Mouse (Mus musculus): ENCODE results near the gene Soat2. TPM values are rescaled to one million over a fixed set of nuclear protein-coding genes. Genes with fewer than 3 reads are reported as not detected.
"Not testable (repeated sequence)": the region's sequence is repeated elsewhere in the genome, so short reads cannot be mapped to it uniquely, and the experiment has no call there.

Soat2 gene
- polyA plus RNA-seq, 1 experiment from 2014 or later, result 0.09 TPM

GRCm38 (mm10) chr15:102142914-102143912 lies 7.1 kb upstream of the Soat2 start:
- Histone ChIP-seq H3K4me3 (no peak overlapping the region), H3K9me3 (replicated peaks) (no peaks in the 10 kb centered on the region), H3K36me3 (no peaks in the 10 kb centered on the region), H3K4me1 (peaks cover 7% of the 10 kb centered on the region), H3K27me3 (peaks cover 42% of the 10 kb centered on the region), H3K9ac (no peak overlapping the region), H3K4me2 (replicated peaks) (no peak overlapping the region), H3K27ac (no peak overlapping the region)
- WGBS, result 57% methylated on average over 23 of the region's 23 CpGs
- ATAC-seq (ENCODE audit: low FRiP score), result no peak

DNA sequence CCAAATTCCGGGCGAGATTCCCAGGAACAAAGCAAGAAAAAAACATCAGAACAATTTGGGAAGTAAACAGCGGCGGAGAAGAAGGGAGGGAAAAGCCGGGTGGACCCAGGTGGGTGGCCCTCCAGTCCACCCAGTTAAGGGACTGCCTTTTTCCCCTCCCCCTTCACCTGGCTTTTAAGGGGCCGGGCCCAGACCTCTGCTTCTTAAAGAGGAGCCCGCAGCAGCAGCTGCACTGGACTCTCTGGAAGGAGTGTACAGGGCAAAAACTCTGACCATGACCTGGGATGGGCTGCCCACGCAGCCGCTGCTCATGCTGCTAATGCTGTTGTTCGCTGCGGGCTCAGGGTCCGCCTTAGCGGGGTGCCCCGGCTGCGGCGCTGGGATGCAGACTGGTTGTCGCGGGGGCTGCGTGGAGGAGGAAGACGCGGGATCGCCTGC lies 6.0 kb upstream of the Soat2 start, which contains the start of gene Igfbp6:
Gene Igfbp6 (plus strand): TSS at position 89 of the 438 bp plus-strand sequence.
- 5% methylated on average over 22 of the region's 22 CpGs for WGBS
- Histone ChIP-seq H3K9me3 (replicated peaks) (no peaks in the 10 kb centered on the region), H3K36me3 (no peaks in the 10 kb centered on the region), H3K9ac (0 out of 2 replicates have a peak within 1 kb of the TSS, but pooled peaks have one; percentile 23), H3K4me3 (peak within 1 kb of the TSS; percentile 21), H3K27me3 (peaks cover 42% of the 10 kb centered on the region), H3K4me1 (peaks cover 7% of the 10 kb centered on the region), H3K27ac (no peak within 1 kb of the TSS), H3K4me2 (replicated peaks) (peak within 1 kb of the TSS; percentile 42)
- ATAC-seq (ENCODE audit: low FRiP score), result no peak

DNA sequence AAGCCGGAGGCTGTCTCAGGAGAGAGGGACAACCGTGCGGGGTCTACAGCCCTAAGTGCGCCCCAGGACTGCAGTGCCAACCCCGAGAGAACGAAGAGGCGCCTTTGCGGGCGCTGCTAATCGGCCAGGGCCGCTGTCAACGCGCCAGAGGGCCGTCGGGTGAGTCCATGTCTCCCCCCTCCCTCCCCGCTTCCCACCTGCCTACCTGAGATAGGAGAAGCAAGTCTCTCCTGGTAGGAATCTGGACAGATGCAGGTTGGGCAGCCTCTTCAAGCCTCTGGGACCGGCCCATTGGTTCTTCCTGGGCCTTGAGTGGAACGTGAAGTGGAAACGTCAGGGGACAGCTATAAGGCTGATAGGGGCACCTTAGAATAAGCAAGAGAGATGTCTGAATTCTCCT lies 5.6 kb upstream of the Soat2 start:
- 14% methylated on average over 19 of the region's 19 CpGs for WGBS
- ATAC-seq (ENCODE audit: low FRiP score), result no peak
- peaks cover 42% of the 10 kb centered on the region for H3K27me3 ChIP-seq

DNA sequence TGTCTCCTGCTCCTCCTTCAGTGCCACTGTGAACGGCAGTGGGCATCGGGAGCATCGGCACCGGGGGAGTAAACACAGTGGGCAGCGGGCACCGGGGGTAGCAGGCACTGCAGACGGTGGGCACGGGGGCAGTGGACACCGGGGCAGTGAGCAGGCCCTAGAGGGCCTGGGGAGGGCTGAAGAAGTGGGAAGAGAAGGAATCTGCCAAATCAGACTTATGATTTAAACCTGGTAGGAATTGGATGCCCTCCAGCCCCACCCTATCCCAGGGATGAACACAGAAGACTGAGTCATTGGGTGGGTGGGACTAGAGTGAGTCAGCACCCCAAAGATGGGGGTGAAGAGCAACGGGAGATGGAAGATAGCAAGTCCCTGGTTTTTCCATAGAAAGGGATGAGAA lies 5.0 kb upstream of the Soat2 start:
- ATAC-seq (ENCODE audit: low FRiP score), result no peak
- whole genome bisulfite sequencing, result 91% methylated on average over 10 of the region's 10 CpGs

More for the DNA sequence above, 5.6 kb upstream of the Soat2 start:
- H3K36me3 ChIP-seq, result no peaks in the 10 kb centered on the region
- 0 out of 2 replicates have a peak overlapping the region, but pooled peaks have one; percentile 23 for H3K9ac ChIP-seq
- H3K4me1 ChIP-seq, result peaks cover 7% of the 10 kb centered on the region
- no peaks in the 10 kb centered on the region for H3K9me3 ChIP-seq (replicated peaks)
- H3K4me3 ChIP-seq, result peak overlapping the region; percentile 21
- no peak overlapping the region for H3K27ac ChIP-seq
- peak overlapping the region; percentile 42 for H3K4me2 ChIP-seq (replicated peaks)

DNA sequence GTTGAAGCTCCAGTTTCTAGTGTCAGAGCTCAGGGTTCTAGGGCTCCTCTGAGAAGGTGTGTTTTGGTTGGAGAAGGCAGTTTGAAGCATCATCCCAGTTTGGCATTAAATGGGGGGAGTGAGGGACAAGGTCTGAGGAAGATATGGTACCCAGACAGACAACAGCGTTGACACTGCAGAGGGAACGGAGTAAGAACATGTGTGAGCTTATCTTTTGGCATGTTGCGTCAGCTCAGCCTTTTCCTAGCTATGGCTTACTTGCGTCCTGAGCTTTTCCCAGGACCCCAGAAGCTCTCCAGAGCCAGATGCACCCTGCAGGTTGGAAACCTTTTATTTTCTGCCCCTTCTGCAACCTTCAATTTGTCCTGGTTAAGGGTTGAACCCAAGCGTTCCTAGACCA lies 4.2 kb upstream of the Soat2 start:
- Histone ChIP-seq H3K9me3 (replicated peaks) (no peaks in the 10 kb centered on the region), H3K4me1 (peaks cover 11% of the 10 kb centered on the region), H3K27me3 (peaks cover 42% of the 10 kb centered on the region), H3K36me3 (no peaks in the 10 kb centered on the region), H3K27ac (no peak overlapping the region), H3K4me2 (replicated peaks) (no peak overlapping the region), H3K4me3 (no peak overlapping the region), H3K9ac (no peak overlapping the region)
- WGBS, result 87% methylated on average over 5 of the region's 5 CpGs
- no peak for ATAC-seq (ENCODE audit: low FRiP score)

More for the DNA sequence above, 5.0 kb upstream of the Soat2 start:
- Histone ChIP-seq H3K4me3 (no peak overlapping the region), H3K4me1 (peaks cover 7% of the 10 kb centered on the region), H3K4me2 (replicated peaks) (no peak overlapping the region), H3K9me3 (replicated peaks) (no peaks in the 10 kb centered on the region), H3K27ac (no peak overlapping the region), H3K36me3 (no peaks in the 10 kb centered on the region), H3K27me3 (peaks cover 42% of the 10 kb centered on the region), H3K9ac (no peak overlapping the region)

DNA sequence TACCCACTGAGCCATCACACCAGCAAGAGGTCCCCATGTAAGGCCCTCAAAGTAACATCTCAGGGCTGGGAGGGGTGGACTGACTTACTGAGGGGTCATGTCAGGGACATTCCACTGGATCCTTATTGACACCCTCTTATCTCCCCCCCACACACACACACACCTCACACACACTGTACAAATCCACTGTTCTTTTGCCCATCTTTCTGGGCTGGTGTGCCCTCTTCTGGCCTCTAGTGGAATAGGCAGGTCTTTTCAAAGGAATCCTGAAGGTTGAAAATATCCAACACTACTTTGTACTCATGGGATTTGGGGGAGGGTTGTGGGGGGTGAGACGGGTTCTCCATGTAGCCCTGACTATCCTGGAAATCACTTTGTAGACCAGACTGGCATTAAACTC lies 3.4 kb upstream of the Soat2 start:
- H3K4me3 ChIP-seq, result no peak overlapping the region
- ATAC-seq (ENCODE audit: low FRiP score), result no peak
- no peak overlapping the region for H3K9ac ChIP-seq
- H3K27me3 ChIP-seq, result peaks cover 42% of the 10 kb centered on the region
- H3K27ac ChIP-seq, result no peak overlapping the region
- no peak overlapping the region for H3K4me2 ChIP-seq (replicated peaks)
- H3K4me1 ChIP-seq, result peaks cover 11% of the 10 kb centered on the region
- H3K36me3 ChIP-seq, result no peaks in the 10 kb centered on the region
- 14% methylated on average over 1 of the region's 1 CpGs for WGBS
- H3K9me3 ChIP-seq (replicated peaks), result no peaks in the 10 kb centered on the region

DNA sequence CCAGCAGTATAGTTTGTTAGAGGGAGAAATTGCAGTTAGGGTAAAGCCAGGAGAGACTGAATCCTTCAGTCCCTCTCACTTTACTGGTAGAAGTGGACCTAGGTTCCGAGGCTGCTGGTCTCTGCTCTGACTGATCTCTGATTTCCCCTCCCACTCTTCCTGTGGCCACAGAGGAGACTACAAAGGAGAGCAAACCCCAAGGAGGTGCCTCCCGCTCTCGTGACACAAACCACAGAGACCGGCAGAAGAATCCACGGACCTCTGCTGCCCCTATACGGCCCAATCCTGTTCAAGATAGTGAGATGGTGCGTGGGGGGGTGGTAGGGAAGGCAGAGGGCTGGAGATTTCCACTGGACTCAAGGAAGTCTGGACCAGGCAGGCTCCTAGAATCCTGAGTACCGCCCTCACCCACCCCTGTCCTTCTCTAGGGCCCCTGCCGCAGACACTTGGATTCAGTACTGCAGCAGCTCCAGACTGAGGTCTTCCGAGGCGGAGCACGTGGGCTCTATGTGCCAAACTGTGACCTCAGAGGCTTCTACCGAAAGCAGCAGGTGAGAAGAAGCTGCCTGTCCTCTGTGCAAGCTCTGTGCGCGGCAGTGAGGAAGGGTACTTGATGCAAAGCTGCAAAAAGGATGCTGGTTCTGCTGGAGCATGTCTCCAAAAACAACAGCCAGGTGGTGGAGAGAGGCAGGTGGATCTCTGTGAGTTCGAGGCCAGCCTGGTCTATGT lies 2.5 kb upstream of the Soat2 start:
- Histone ChIP-seq H3K9ac (0 out of 2 replicates have a peak overlapping the region, but pooled peaks have one; percentile 32), H3K4me2 (replicated peaks) (no peak overlapping the region), H3K27me3 (peaks cover 32% of the 10 kb centered on the region), H3K4me1 (peaks cover 11% of the 10 kb centered on the region), H3K9me3 (replicated peaks) (no peaks in the 10 kb centered on the region), H3K36me3 (no peaks in the 10 kb centered on the region), H3K4me3 (no peak overlapping the region), H3K27ac (no peak overlapping the region)
- 73% methylated on average over 16 of the region's 16 CpGs for WGBS
- no peak for ATAC-seq (ENCODE audit: low FRiP score)

- Histone ChIP-seq H3K4me3 (no peak overlapping the region), H3K27ac (no peak overlapping the region), H3K36me3 (no peaks in the 10 kb centered on the region), H3K9ac (no peak overlapping the region), H3K27me3 (peaks cover 17% of the 10 kb centered on the region), H3K4me2 (replicated peaks) (no peak overlapping the region), H3K4me1 (peaks cover 7% of the 10 kb centered on the region), H3K9me3 (replicated peaks) (no peaks in the 10 kb centered on the region)
- ATAC-seq (ENCODE audit: low FRiP score), result no peak
- 81% methylated on average over 4 of the region's 4 CpGs for WGBS
Measured at GRCm38 (mm10) chr15:102149561-102149960, 765 bp upstream of the Soat2 start.

- Histone ChIP-seq H3K4me3 (no peak overlapping the region), H3K27ac (no peak overlapping the region), H3K27me3 (no peaks in the 10 kb centered on the region), H3K9ac (no peak overlapping the region), H3K9me3 (replicated peaks) (no peaks in the 10 kb centered on the region), H3K36me3 (no peaks in the 10 kb centered on the region), H3K4me2 (replicated peaks) (no peak overlapping the region), H3K4me1 (peaks cover 10% of the 10 kb centered on the region)
- ATAC-seq (ENCODE audit: low FRiP score), result no peak
- WGBS, result 25% methylated on average over 4 of the region's 4 CpGs
Measured at GRCm38 (mm10) chr15:102152646-102153045, 2.3 kb downstream of the Soat2 start.

DNA sequence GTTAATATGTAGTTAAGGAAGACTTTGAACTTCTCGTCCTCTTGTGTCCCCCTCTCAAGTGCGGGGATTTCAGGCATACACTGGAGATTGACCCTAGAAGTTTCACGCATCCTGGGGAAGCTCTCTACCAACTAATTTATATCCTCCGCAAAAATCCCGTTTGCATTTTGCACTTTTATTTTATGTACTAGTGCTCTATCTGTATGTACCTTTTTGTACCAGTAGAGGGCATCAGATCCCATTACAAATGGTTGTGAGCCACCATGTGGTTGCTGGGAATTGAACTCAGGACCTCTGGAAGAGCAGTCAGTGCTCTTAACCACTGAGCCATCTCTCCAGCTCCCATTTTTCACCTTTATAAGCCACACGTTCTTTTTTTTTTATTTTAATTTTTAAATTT lies 4.7 kb downstream of the Soat2 start:
- not testable (repeated sequence) for H3K27ac ChIP-seq; H3K9ac ChIP-seq; H3K27me3 ChIP-seq; H3K36me3 ChIP-seq; H3K9me3 ChIP-seq (replicated peaks); H3K4me1 ChIP-seq; ATAC-seq (ENCODE audit: low FRiP score); H3K4me2 ChIP-seq (replicated peaks); H3K4me3 ChIP-seq
- 89% methylated on average over 6 of the region's 6 CpGs for WGBS

GRCm38 (mm10) chr15:102156836-102157235 lies 6.5 kb downstream of the Soat2 start:
- no peak overlapping the region for H3K27ac ChIP-seq

GRCm38 (mm10) chr15:102160415-102161060 lies 10.2 kb downstream of the Soat2 start:
- Histone ChIP-seq H3K4me2 (replicated peaks) (no peak overlapping the region), H3K27ac (no peak overlapping the region)
- 59% methylated on average over 27 of the region's 27 CpGs for WGBS

More at GRCm38 (mm10) chr15:102156836-102157235, 6.5 kb downstream of the Soat2 start:
- ATAC-seq (ENCODE audit: low FRiP score), result no peak
- Histone ChIP-seq H3K36me3 (no peaks in the 10 kb centered on the region), H3K4me1 (peaks cover 5% of the 10 kb centered on the region; the same call in 1 of the 2 replicates), H3K9ac (no peak overlapping the region), H3K27me3 (no peaks in the 10 kb centered on the region), H3K4me2 (replicated peaks) (0 out of 2 replicates have a peak overlapping the region, but pooled peaks have one; percentile 3), H3K9me3 (replicated peaks) (no peaks in the 10 kb centered on the region), H3K4me3 (no peak overlapping the region)
- WGBS, result 24% methylated on average over 20 of the region's 20 CpGs

More at GRCm38 (mm10) chr15:102160415-102161060, 10.2 kb downstream of the Soat2 start:
- Histone ChIP-seq H3K36me3 (no peaks in the 10 kb centered on the region), H3K27me3 (no peaks in the 10 kb centered on the region), H3K4me3 (no peak overlapping the region), H3K4me1 (peaks cover 5% of the 10 kb centered on the region; the same call in 1 of the 2 replicates), H3K9me3 (replicated peaks) (no peaks in the 10 kb centered on the region), H3K9ac (no peak overlapping the region)
- ATAC-seq (ENCODE audit: low FRiP score), result no peak
